Mouse (Mus musculus) left cerebral cortex, postnatal 14 days (tissue): ENCODE measurements at regions not wholly inside any gene's neighbourhood (a gene's known extent, or its start where the extent isn't known, plus 50 kb on each side); places are given as distances from the start of the nearest gene placed in this dataset.
A peak's percentile ranks its signal among the peaks of the same experiment; 100 is the strongest.
"Not testable (repeated sequence)": the region's sequence is repeated elsewhere in the genome, so short reads cannot be mapped to it uniquely, and the experiment has no call there.

Experiments used
- DNase-seq, 2 experiments: peaks; one replicate each; pipeline ENCODE4 v3.0.0; 2021 to 2022; ENCODE audit warnings: low spot score in 2 of 2, mixed read lengths in 1 of 2
- intact Hi-C: fragments of 180-260 bp; cut with DNase I; formaldehyde crosslinking; loops from one replicate; pipeline ENCODE4 v1.15.1; 2025

GRCm38 (mm10) chr15:11524337-11525106 lies 125.1 kb upstream of the Tars start:
- no peak for DNase-seq
- intact Hi-C loops = no loop called here

- intact Hi-C loops = no loop called here
These were observed 119.1 kb upstream of the Tars start for GRCm38 (mm10) chr15:11518565-11518964.

GRCm38 (mm10) chr15:11517892-11518291 lies 118.4 kb upstream of the Tars start:
- intact Hi-C loops = no loop called here
- no peak for DNase-seq

More at GRCm38 (mm10) chr15:11518565-11518964, 119.1 kb upstream of the Tars start:
- DNase-seq = no peak

GRCm38 (mm10) chr15:11505076-11505639 lies 105.7 kb upstream of the Tars start:
- no peak for DNase-seq
- intact Hi-C loops = no loop called here

- intact Hi-C loops = loop anchor here (5.0 kb wide), 1 partner anchor 471 kb away; no protein-coding TSS in a partner anchor
- DNase-seq = peak; percentile 26
These were observed 97.0 kb upstream of the Tars start for GRCm38 (mm10) chr15:11496436-11496835.

GRCm38 (mm10) chr15:11489116-11489515 lies 89.7 kb upstream of the Tars start:
- intact Hi-C loops = no loop called here
- DNase-seq = no peak

- intact Hi-C loops = no loop called here
- DNase-seq = no peak
These were observed 87.9 kb upstream of the Tars start for GRCm38 (mm10) chr15:11487268-11487783.

GRCm38 (mm10) chr15:11483916-11484315 lies 84.5 kb upstream of the Tars start:
- DNase-seq = no peak
- intact Hi-C loops = no loop called here

- DNase-seq = peak; percentile 15 to 43
These were observed 79.9 kb upstream of the Tars start for GRCm38 (mm10) chr15:11479166-11479944.

GRCm38 (mm10) chr15:11476248-11476647 lies 76.8 kb upstream of the Tars start:
- no peak for DNase-seq
- intact Hi-C loops = no loop called here

More at GRCm38 (mm10) chr15:11479166-11479944, 79.9 kb upstream of the Tars start:
- intact Hi-C loops = no loop called here

GRCm38 (mm10) chr15:11463341-11463740 lies 63.9 kb upstream of the Tars start:
- intact Hi-C loops = no loop called here
- DNase-seq = no peak

GRCm38 (mm10) chr15:11461575-11461974 lies 62.1 kb upstream of the Tars start:
- intact Hi-C loops = not testable (repeated sequence)

GRCm38 (mm10) chr15:11459306-11459705 lies 59.8 kb upstream of the Tars start:
- intact Hi-C loops = no loop called here
- DNase-seq = no peak

More at GRCm38 (mm10) chr15:11461575-11461974, 62.1 kb upstream of the Tars start:
- not testable (repeated sequence) for DNase-seq

- no peak for DNase-seq
- intact Hi-C loops = no loop called here
These were observed 57.8 kb upstream of the Tars start for GRCm38 (mm10) chr15:11457278-11457677.

- DNase-seq = no peak
- intact Hi-C loops = no loop called here
These were observed 56.5 kb upstream of the Tars start for GRCm38 (mm10) chr15:11455982-11456381.

GRCm38 (mm10) chr15:11455366-11455785 lies 55.9 kb upstream of the Tars start:
- intact Hi-C loops = no loop called here

GRCm38 (mm10) chr15:11453997-11454396 lies 54.5 kb upstream of the Tars start:
- DNase-seq = no peak
- intact Hi-C loops = no loop called here

More at GRCm38 (mm10) chr15:11455366-11455785, 55.9 kb upstream of the Tars start:
- DNase-seq = no peak

- intact Hi-C loops = no loop called here
- DNase-seq = no peak
These were observed 52.2 kb upstream of the Tars start for GRCm38 (mm10) chr15:11451635-11452034.
